Mouse (Mus musculus) spleen, adult 2 months (tissue): ENCODE results near the gene Trim72. TPM values are rescaled to one million over a fixed set of nuclear protein-coding genes. Genes with fewer than 3 reads are reported as not detected.
"Not testable (repeated sequence)": the region's sequence is repeated elsewhere in the genome, so short reads cannot be mapped to it uniquely, and the experiment has no call there.

ENCODE experiments used
- DNase-seq, 2 experiments: peaks; one replicate each; pipeline versions ENCODE4 v3.0.0 to v3.0.0-alpha.2; 2012 to 2021; ENCODE audit warnings: low spot score in 2 of 2, low read depth in 1 of 2
- H3K27ac ChIP-seq: fragments of 200-500 bp; 2 replicates; pipeline ENCODE4 v1.5.1; 2012; ENCODE audit warnings: low read length, inconsistent platforms; ENCODE audit not compliant: insufficient read depth
- H3K27me3 ChIP-seq: fragments of 200-500 bp; 2 replicates; pipeline ENCODE4 v1.6.1; 2012; ENCODE audit warnings: mild to moderate bottlenecking, moderate library complexity, low read length, inconsistent platforms; ENCODE audit not compliant: control insufficient read depth, insufficient read depth
- H3K36me3 ChIP-seq: fragments of 200-500 bp; 2 replicates; pipeline ENCODE4 v1.6.1; 2012; ENCODE audit warnings: mild to moderate bottlenecking, low read length, inconsistent platforms; ENCODE audit not compliant: control insufficient read depth, insufficient read depth
- H3K4me1 ChIP-seq: fragments of 200-500 bp; 2 replicates; pipeline ENCODE4 v1.6.1; 2011; ENCODE audit warnings: inconsistent platforms; ENCODE audit not compliant: control insufficient read depth, insufficient read depth, insufficient read length
- H3K4me3 ChIP-seq: fragments of 200-500 bp; 2 replicates; pipeline ENCODE4 v1.5.1; 2011; ENCODE audit warnings: mild to moderate bottlenecking, inconsistent platforms; ENCODE audit not compliant: insufficient read depth, insufficient read length; ENCODE audit errors: extremely low read depth
- CTCF ChIP-seq: fragments of 200-500 bp; IDR thresholded peaks from 2 replicates; pipeline ENCODE4 v1.5.1; 2011; ENCODE audit warnings: mild to moderate bottlenecking, inconsistent platforms; ENCODE audit not compliant: insufficient read depth, insufficient read length, insufficient replicate concordance; ENCODE audit errors: extremely low read depth
- POLR2A ChIP-seq: fragments of 200-500 bp; IDR thresholded peaks from 2 replicates; pipeline ENCODE4 v1.6.1; 2011; ENCODE audit warnings: low read depth, low read length, inconsistent platforms
- WGBS: fragments of 180-500 bp; shearing (Covaris S2); methylation state at CpG from one replicate; pipeline ENCODE4 v1.1.7; 2018; 5-methylcytosine and 5-hydroxymethylcytosine counted together
- polyA plus RNA-seq: library from polyadenylated mRNA; depleted of rRNA; stranded (reverse); fragments of >200 nt; gene quantifications from 2 replicates; pipeline ENCODE4 v1.2.3, GENCODE M21; 2012

The Trim72 gene
- polyA plus RNA-seq, 1 experiment = 0.33 TPM

DNA sequence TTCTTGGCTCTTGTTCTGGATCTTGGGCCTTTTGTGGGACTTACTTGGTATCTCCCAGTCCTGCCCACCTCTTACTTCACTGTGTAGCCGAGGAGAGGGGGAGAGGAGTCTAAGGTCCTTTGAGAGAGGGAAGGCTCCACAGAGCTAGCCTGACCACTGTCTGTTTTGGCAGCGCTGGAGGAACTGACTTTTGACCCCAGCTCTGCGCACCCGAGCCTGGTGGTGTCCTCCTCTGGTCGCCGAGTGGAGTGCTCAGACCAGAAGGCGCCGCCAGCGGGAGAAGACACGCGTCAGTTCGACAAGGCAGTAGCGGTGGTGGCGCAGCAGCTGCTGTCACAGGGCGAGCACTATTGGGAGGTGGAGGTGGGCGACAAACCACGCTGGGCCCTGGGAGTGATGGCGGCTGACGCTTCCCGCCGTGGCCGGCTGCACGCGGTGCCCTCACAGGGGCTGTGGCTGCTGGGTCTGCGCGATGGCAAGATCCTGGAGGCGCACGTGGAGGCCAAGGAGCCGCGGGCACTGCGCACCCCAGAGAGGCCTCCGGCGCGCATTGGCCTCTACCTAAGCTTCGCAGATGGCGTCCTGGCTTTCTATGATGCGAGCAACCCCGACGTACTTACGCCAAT, 6.1 kb downstream of the Trim72 start:
- Histone ChIP-seq H3K4me1 (no peaks in the 10 kb centered on the region; the same call in 1 of the 2 replicates), H3K27me3 (0 out of 2 replicates have a peak, but pooled peaks cover 1% of the 10 kb centered on the region), H3K36me3 (no peaks in the 10 kb centered on the region), H3K27ac (no peak overlapping the region), H3K4me3 (no peak overlapping the region)
- DNase-seq = no peak
- WGBS = 92% methylated on average over 40 of the region's 40 CpGs
- no peak for TF ChIP-seq POLR2A
- TF ChIP-seq CTCF = no peak

DNA sequence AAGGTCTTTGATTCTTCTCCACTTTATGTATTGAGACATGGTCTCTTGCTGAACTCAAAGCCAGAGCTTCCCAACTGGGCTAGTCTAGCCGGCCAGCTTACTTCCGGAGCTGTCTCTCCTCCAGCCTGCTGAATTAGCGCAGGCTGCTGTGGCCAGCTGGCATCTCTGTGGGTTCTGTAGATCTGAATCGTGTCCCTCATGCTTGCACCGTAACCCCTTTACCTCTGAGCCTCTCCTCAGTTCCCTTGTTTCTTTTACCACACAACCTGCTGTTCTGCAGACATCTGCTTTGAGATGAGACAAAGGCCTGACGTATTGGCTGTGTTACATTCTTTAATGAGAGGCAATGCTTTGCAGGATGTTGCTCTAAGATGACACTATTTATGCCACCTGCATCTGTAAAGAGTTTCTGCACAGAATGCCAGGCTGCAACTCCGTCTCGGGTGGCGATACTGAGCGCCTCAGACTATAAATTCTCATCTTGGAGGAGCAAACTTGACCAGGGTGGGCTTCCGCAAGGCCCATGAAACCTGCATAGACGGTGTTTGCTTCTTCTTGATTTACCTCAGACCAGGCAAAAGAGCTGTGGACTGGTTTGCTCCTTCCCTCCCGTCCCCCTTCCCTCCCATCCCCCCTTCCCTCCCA, 8.5 kb downstream of the Trim72 start:
- H3K27me3 ChIP-seq = 0 out of 2 replicates have a peak, but pooled peaks cover 1% of the 10 kb centered on the region
- no peaks in the 10 kb centered on the region; the same call in 1 of the 2 replicates for H3K4me1 ChIP-seq
- WGBS = 72% methylated on average over 13 of the region's 13 CpGs
- no peak overlapping the region for H3K27ac ChIP-seq
- no peak for TF ChIP-seq POLR2A
- TF ChIP-seq CTCF = no peak
- DNase-seq = no peak
- H3K4me3 ChIP-seq = no peak overlapping the region
- H3K36me3 ChIP-seq = no peaks in the 10 kb centered on the region

DNA sequence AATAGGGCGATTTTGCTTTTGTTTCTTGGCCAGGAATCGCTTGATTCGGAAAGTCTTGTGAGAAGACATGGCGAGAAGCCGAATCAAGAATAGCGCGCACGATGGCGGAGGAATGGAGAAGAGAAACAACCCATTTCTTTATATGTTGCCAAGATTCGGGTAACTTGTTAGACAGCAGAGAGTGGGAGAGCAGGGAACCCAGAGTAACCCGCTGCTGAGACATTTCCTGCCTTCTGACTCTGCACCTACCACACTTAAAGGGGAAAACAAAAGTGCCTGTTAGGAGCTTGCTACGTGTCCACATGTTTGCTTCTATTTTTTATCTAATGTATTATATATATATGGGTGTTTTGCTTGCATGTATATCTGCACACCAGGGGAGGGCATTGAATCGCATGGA, 9.4 kb downstream of the Trim72 start:
- Histone ChIP-seq H3K4me3 (no peak overlapping the region), H3K27me3 (0 out of 2 replicates have a peak, but pooled peaks cover 1% of the 10 kb centered on the region), H3K36me3 (no peaks in the 10 kb centered on the region), H3K4me1 (no peaks in the 10 kb centered on the region; the same call in 1 of the 2 replicates), H3K27ac (no peak overlapping the region)
- DNase-seq = no peak
- 74% methylated on average over 13 of the region's 13 CpGs for WGBS
- no peak for TF ChIP-seq CTCF
- no peak for TF ChIP-seq POLR2A

DNA sequence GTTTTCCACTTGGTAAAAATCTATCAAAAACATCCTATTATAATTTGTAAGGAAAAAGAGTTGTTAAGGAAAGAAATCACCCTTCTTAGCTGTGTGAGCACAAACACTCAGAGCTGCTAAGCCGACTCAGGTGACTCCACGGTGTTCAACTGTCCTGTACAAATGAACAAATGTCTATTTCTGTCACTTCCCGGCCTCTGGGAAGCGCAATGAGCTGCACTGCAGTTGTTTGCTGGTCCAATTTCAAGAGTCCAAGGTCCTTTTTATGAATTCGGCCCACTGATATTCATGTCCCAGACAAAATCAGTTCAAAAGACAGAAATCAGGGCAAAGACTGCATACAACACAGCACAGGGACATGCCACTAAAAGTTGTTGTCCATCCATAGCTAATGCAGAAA, 12.4 kb downstream of the Trim72 start:
- not testable (repeated sequence) for H3K4me3 ChIP-seq, H3K27ac ChIP-seq, DNase-seq, H3K4me1 ChIP-seq, H3K27me3 ChIP-seq, H3K36me3 ChIP-seq
- 84% methylated on average over 5 of the region's 5 CpGs for WGBS

DNA sequence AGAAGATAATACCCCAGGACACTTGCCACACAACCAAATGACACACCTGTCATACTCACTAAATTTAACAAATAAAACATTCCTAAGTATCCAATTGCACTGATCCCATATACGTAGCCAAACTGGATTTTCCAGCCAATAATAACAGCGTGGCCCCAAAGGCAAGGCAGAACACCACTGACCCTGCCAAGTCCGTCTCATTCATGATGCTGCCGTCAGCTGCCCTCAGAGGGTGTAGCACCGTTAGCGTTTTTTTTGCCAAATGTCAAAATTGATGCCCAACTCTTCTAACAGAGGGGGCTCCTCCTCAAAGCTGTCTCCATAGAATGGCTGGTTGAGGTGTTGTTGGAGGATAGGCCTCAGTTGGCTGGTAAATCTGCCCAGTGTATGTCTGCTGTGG, 12.9 kb downstream of the Trim72 start:
- DNase-seq = no peak
- no peak overlapping the region for H3K4me3 ChIP-seq
- WGBS = 93% methylated on average over 6 of the region's 6 CpGs
- H3K27me3 ChIP-seq = no peaks in the 10 kb centered on the region
- no peak overlapping the region for H3K27ac ChIP-seq
- H3K36me3 ChIP-seq = no peaks in the 10 kb centered on the region
- TF ChIP-seq POLR2A (no peak), CTCF (no peak)
- no peaks in the 10 kb centered on the region; the same call in 1 of the 2 replicates for H3K4me1 ChIP-seq

DNA sequence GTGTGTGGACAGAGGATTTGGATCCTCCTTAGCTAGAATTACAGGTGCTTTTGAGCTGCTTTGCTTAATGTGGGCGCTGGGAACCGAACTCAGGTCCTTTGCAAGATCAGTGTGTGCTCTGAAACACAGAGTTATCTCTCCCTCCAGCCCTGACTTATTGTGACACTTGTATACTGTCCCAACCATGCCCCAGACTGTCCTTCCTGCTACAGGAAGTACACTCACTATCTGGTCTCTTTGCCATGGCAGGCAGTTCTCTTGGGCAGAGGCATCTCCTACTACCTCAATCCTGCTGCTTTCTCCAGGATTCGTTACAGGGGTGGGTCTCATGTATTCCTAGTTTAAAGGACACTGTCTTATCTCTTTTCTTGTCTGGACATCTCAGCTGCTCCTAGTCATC, 14.5 kb downstream of the Trim72 start:
- WGBS = 86% methylated on average over 3 of the region's 3 CpGs
- DNase-seq = no peak
- Histone ChIP-seq H3K27ac (no peak overlapping the region), H3K36me3 (no peaks in the 10 kb centered on the region), H3K4me3 (no peak overlapping the region), H3K27me3 (no peaks in the 10 kb centered on the region), H3K4me1 (no peaks in the 10 kb centered on the region; the same call in 1 of the 2 replicates)
- no peak for TF ChIP-seq CTCF
- no peak for TF ChIP-seq POLR2A

DNA sequence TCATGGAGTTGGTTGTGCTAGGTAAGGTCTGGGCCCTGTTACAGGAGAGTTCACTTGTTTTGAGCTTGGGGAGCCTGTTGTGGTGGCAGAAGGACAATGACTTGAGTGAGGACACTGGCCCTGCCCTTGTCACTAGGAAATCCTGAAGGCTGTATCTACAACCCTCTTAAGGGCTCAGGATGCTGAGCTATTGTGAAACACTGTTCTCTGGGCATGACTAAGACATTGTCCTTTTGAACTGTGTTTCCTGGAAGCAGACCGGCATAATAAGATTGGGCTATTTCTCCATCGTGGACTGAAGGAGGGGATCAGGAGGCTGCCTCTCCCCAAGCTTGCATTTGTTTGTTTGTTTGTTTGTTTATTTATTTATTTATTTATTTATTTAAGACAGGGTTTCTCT, 15.4 kb downstream of the Trim72 start:
- no peak for DNase-seq
- 51% methylated on average over 2 of the region's 2 CpGs for WGBS
- no peak overlapping the region for H3K4me3 ChIP-seq
- H3K4me1 ChIP-seq = no peaks in the 10 kb centered on the region; the same call in 1 of the 2 replicates
- no peaks in the 10 kb centered on the region for H3K36me3 ChIP-seq
- no peaks in the 10 kb centered on the region for H3K27me3 ChIP-seq
- no peak overlapping the region for H3K27ac ChIP-seq
- TF ChIP-seq CTCF (no peak), POLR2A (no peak)
